Mouse (Mus musculus) brain, adult 10 weeks (tissue): ENCODE data around the gene Gm49320. TPM values are rescaled to one million over a fixed set of nuclear protein-coding genes. Genes with fewer than 3 reads are reported as not detected.

Experiments
- polyA plus RNA-seq: library from polyadenylated mRNA; stranded (reverse); fragments of 350-450 nt; fragmentation: Illumina TruSeq; extraction: RNeasy Lipid Tissue Mini Kit (QIAGEN cat#74804); gene quantifications from one replicate; pipeline ENCODE4 v1.2.3, GENCODE M21; 2015; ENCODE audit warnings: low read depth, low replicate concordance

The Gm49320 gene
- polyA plus RNA-seq, result 1.7 TPM

DNA sequence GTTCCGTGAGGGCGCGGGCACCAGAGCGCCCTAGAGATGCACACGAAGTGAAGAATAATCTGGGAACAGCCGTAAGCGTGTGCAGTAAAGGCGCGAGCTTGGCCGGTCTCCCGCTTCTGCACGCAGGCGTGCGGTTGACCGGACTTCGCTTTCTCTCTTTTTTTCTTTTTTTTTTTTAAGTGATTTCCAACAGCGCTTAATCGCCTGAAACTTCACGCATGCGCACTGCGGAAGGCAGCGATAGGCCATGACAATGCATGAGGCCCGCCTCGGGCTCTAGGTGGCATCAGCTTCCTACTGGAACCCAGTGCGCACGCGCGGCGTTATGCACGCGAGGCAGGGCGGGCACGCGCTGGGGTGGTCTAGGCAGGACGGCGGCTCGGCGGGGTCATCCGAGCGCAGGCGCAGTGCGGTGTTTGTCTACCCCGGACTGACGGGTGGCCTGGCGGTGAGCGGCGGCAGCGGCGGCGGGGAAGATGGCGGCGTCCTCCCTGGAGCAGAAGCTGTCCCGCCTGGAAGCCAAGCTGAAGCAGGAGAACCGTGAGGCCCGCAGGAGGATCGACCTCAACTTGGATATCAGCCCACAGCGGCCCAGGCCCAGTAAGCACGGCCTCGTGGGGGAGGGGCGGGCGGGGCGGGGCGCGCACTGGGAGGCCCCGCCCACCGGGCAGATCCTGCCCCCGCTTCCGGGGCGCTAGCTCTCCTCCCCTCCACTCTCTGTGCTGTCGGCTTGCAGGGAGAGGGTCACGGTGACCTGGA lies at the start of gene Gm49320, which contains the start of gene Map2k7:
Gm49320 (plus strand) TSS at position 432 of the 759 bp plus-strand sequence.
Map2k7 (plus strand) TSS at position 307 of the 759 bp plus-strand sequence.

GRCm38 (mm10) chr8:4216791-4217621 lies 21.7 kb upstream of the Gm49320 start, which contains the start of gene Prr36:
Gene Prr36, minus strand, starts transcription at chr8:4217459.

DNA sequence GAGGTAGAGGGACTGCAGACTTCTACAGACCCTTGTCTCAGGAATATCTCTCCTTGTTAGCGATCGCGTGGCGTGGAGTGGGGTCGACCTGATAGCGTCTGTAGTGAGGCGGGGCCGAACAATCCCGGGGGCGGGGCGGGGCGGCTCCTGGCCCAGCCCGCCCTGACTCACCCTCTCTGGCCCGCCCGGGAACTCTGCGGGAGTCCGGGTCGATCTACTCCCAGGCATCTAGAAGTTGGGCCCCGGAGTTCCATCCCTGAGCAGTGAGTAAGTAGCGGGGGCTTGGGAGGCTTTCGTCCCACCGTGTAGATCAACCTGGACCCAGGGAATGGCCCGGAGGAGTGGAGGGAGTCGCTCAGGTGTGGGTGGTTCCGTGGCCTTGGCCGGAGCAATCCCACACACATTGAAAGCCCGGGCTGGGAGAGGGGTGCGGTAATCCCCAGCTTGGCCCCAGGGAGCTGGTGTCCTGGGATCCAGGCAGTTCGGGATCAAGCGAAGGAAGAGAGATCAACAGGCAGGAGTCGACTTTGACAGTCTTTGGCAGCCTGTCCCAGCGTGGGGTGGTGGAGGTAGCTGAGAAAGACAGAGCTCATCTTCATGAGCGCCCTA lies 11.8 kb upstream of the Gm49320 start, which contains the start of gene Lrrc8e:
Lrrc8e (plus strand) TSS at position 89 of the 609 bp plus-strand sequence.

DNA sequence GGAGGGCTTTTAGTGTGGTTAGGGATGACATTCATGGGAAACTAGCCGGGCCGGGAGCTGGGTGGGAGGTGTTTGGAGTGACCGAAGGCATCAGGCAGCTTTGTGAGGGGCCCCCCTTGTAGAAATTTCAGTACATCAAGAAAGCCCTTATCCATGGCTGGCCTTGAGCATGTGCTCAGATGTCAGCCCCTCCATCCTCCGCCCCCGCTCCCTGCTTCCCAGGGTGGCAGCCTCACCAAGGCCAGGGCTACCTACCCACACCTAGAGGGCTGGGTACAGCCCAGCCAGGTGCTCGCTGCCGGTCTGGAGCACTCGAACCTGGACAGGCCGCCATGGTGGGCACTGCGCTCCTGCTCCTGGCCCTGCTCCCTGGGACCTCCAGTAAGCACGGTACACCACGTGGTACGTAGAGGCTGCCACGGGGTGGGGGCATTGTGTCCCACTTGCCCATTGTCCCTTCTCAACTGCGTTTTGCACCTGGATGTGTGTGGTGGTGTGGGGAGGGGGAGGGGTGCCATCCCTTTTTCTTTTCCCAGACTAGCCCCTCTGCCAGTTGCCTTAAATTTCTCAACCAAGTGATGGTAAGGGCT lies 9.4 kb downstream of the Gm49320 start, which contains the start of gene Tgfbr3l:
Tgfbr3l (plus strand) TSS at position 264 of the 590 bp plus-strand sequence.

DNA sequence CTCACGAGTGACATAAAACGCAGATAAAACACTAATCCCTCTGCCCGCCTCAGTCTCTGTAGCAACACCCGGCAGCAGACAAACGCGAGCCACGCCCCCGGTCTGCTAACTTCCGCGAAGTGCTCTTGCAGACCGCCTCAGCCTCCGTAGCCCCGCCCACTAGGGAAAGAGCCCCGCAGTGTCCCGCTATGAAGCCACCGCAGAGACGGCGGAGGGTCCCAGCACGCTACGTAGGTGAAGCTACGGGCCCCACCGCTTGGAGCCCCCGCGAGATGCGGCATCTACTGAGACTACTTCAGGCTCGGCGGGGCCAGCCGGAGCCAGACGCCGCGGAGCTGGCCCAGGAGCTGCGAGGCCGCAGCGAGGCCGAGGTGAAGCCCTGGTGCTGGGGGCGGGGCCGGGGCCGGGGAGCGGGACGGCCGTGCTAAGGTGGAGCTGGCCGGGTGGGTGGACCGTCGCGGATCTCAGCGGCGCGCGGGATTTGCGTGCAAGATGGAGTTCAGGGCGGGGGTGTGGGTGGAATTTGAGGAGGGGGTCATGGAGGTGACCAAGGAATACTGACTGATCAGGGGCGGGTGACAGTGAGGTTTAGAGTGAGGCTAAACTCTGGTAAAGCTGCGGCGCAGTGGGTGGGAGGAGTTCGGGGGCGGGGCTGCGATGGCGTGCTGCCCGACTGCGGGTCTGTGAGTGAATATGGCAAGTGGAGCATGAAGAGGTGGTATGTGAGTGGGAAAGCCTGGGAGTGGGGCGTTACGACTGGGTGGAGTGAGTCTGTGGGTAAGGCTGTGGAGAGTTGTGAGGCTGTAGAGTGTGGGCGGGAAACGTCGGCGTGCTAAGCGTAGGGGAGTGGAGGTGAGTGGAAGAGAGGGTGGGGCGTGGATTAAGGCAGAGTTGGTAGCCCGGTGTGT lies 14.5 kb downstream of the Gm49320 start, which contains the start of gene Snapc2:
Snapc2 (plus strand) TSS at position 147 of the 908 bp plus-strand sequence.

DNA sequence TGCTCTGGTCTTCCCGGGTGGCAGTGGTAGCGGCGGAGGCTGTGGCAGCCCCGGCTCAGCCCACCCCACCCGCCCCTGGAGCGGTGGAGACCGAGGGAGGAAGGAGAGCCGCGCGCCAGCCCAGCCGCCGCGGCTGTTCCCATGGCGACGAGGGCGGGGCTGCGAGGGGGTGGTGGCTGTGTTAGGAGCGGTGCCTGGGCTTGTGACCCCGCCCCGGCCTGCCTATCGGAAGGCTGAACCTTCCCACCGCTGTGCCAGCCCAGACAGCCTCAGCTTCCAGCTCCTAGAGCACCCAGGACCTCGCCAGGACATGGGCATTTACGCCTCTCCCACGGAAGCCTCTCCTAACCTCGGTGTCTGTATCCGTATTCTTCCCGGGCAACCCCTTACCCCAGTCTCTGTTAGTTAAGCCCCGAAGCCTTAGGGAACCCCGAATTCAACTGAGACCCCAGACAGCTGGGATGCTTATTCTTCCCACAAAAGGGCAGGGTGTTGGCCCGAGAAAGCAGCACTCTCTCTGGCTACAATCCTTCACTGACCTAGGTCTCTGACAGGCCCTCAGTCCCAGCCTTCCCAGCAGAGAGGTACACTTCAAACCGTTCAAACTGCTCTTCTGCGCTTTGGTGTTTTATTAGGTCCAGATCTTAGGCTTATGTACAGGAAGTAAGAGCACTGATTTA lies 20.6 kb downstream of the Gm49320 start, which contains the start of gene Ctxn1:
Ctxn1 (minus strand) TSS at position 150 of the 680 bp plus-strand sequence.

DNA sequence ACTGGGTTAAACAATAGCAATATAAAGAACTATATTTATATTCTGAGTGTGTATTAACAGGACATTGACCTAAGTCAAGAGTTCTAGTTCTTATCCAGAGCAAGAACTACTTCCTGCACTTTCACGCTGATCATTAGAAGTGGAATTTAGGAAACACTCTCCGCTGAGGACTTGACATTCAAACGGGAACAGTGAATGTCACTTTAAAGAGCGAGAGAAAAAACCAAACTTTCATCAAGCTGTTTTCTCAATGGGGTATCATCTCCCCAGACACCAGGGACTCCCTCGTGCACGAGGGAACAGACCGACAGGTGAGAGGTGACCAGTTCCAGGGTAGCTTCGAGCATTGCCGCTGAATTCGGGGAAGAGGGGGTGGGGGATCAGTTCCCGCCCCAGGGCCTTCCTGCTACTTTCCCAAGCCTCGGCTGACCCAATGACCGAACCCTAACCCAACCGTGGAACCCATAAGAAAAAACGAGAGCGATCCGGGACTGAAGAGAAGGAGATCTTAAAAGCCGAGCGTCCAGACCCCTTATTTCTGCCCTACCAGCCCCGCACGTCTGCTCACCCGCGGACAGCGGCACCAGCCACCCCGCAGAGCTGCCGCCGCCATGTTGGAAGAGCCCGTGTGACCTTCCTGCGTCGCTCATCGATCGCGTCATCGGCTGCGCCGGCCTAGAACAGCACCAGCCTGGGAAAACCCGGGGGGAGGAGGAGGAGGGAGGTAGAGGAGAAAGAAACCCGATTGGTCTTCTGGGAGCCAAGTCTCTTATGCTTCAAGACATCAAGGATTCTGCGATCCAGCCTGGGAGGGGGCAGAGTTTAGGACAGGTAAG lies 36.8 kb downstream of the Gm49320 start, which contains the start of gene Timm44:
Timm44 (minus strand) TSS at position 639 of the 836 bp plus-strand sequence.

Other genes starting within 250 kb of the Gm49320 start
- 0.95 TPM for gene Cd209f, start 133.0 kb upstream of the Gm49320 start, polyA plus RNA-seq
- gene Cd209g, start 104.8 kb upstream of the Gm49320 start, polyA plus RNA-seq, result not detected
- gene Evi5l, start 72.3 kb upstream of the Gm49320 start, polyA plus RNA-seq, result 66.6 TPM
- 12.3 TPM for gene Prr36, start 21.4 kb upstream of the Gm49320 start, polyA plus RNA-seq
- gene Lrrc8e, start 12.0 kb upstream of the Gm49320 start, polyA plus RNA-seq, result not detected
- 57.1 TPM for gene Map2k7, start 125 bp upstream of the Gm49320 start, polyA plus RNA-seq
- gene Tgfbr3l, start 9.3 kb downstream of the Gm49320 start, polyA plus RNA-seq, result 6.5 TPM
- 40.7 TPM for gene Snapc2, start 14.2 kb downstream of the Gm49320 start, polyA plus RNA-seq
- 546 TPM for gene Ctxn1, start 20.4 kb downstream of the Gm49320 start, polyA plus RNA-seq
- gene Timm44, start 37.0 kb downstream of the Gm49320 start, polyA plus RNA-seq, result 73.6 TPM
- 14.3 TPM for gene Ccl25, start 86.3 kb downstream of the Gm49320 start, polyA plus RNA-seq
- gene Elavl1, start 86.5 kb downstream of the Gm49320 start, polyA plus RNA-seq, result 28.6 TPM